Mouse (Mus musculus) liver (tissue): ENCODE data around the gene Tvp23b.

Experiments used
- DNase-seq: peaks from one replicate; pipeline ENCODE4 v3.0.0-alpha.2; 2020; ENCODE audit warnings: mixed read lengths

Tvp23b gene

DNA sequence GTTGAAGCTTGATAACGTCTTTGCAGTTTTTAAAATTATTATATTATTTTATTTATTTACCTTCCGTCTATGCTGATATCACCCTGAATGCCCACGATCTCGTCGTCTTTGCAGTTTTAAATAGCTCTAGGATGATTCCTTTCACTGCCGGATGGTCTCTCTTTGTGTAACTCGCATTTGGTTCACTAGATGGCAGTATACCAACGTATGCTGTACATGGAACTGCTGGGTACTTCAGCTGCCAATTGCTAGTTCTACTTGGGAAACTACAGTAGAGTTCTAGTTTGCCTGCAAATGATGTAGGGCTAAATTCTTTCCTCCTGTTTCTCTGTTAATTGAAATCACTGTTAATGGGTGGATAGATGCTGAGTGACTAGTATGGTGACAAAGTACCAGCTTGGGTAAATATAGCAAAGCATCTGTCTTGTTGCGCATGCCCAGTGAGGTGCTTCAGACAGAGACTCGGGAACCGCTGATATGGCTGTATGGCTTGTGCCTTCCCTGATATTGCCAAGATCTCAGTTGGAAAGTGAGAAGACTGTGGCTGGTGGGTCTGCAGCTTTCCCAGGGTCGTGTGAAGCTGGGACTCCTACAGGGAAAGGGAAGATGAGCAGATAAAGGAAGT is 22.6 kb downstream of the Tvp23b start:
- peak; percentile 27 for DNase-seq

DNA sequence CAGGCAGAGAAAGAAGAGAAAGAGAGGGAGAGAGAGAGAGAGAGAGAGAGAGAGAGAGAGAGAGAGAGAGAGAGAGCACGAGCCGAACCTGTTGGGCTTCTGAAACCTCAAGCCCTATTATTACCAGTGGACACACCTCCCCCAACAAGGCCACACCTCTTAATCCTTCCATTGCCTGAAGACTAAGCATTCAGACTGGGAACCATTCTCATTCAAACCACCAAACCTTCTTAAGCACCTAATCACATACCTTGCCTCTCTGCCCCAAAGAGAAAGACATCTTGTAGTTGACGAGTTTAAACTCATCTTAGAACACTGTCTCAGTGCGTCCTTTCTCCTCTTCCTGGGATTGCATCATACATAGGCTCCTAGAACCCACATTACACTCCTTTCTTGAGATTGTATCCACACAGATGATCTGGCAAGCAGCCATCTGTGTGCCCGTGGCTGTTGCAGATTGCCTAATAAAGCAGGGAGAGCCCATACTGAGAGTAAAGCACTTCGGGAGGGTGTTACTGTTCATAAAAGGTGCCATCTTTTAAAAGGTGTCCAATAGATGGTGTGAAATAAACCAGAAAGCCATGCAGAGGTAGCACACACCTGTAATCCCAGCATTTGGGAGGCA is 24.7 kb downstream of the Tvp23b start:
- DNase-seq, result no peak

DNA sequence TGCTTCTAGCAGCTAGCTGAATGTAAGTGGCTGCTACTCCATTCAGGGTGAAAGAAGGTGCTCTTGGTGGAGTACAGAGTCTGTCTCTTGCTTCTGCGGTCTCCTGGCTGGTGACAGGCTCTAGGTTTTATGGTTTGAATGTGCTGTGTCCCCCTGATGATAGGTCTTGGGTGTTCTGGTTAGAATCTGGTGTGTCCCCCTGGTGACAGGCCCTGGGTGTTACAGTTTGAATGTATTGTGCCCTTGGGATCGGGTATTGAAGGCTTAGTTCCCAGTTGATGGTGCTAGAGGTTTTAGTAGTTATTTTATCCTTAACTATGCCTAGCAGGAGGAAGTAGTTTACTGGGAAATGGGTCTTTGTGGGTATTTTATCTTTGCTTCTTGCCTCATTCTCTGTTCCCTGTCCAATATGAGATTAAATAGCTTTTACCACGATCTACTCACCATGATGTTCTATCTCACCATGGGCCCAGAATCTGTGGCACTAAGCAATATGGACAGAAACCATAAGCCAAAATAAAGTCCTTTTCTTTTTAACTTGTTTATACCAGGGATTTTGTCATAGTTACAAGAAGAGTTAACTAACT is 30.6 kb downstream of the Tvp23b start:
- no peak for DNase-seq

DNA sequence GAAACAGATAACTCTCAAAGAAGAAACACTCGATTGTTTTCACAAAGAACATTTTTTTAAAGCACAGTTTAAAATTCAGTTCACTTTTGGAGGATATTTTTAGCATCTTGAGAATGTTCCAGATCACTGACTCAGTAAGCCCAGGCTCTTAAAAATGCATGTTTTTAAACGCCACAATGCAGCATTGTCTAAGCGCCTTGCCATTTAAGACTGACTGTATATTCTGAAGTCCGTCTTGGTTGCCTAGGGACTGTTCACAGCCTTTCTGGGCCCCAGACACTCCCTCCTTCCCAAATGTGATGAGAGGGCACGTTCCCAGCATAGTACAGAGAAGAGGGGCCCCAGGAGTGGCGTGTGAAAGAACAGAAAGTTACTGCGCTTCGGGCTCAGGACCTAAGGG is 32.1 kb downstream of the Tvp23b start:
- no peak for DNase-seq

DNA sequence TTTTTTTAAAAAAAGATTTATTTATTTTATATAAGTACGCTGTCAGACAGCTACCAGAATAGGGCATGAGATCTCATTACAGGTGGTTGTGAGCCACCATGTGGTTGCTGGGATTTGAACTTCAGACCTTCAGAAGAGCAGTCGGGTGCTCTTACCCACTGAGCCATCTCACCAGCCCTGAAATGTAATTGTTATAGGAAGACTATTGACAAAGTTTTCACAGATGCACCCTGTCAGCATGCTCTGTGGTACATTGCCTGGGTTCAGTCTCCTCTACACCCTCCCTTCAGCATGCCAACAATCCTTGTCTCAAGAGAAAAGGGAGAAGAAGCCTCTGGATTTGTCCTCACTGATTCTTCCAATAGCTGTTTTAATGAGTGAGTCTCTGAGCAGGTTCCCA is 33.9 kb downstream of the Tvp23b start:
- DNase-seq, result no peak

DNA sequence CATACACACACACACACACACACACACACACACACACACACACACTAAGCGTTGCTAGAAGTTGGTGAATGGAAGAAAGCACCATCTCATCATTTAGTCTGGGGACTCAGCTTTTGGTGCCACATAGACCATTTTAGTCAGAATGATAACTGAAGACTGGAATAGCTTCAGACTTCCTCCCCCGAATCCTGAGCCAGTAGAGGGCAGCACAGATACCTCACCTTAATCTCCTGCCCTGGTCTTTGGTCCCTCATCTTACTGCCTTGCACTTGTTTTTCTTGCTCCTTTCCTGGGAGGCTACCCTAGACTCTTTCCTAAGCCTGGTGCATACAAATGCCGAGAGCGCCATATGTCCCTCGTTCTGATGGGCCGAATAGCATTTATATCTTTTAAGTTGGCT is 35.3 kb downstream of the Tvp23b start:
- DNase-seq, result no peak

DNA sequence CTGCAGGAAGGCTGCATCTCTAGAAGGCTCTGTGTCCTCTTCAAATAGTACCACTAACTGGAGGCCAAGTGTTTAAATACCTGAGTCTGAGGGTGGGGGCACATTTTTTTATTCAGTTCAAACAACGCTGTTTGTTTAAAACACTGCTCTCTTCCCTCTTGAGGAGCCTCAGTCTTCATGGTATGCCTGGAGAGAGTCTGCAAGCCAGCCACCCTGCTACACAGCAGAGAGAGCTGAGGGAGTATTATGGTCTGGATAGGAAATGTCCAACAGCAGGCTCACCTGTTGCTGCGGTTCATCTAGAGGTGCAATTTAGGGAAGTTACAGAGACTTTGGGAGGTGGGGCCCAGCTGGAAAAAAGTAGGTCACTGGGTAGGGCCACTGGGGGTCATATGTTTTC is 36.2 kb downstream of the Tvp23b start:
- DNase-seq, result no peak

DNA sequence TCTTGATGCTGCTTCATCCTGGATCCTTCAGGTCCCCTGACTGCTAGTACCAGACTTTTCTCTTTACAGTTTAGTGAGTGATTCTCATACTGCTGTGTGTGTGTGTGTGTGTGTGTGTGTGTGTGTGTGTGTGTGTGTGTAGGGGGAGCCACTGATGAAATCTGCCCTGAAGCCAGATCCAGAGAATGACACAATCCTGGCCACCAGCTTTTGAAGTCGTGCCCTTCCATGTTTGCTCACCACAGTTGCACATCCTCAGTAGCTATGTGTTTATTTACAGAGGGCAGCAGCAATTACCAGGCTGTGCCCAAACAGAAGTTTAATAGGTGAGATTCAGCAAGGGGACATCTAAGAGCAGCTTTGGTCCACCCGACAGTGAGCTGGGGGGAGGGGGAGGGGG is 37.5 kb downstream of the Tvp23b start:
- peak; percentile 16 for DNase-seq

DNA sequence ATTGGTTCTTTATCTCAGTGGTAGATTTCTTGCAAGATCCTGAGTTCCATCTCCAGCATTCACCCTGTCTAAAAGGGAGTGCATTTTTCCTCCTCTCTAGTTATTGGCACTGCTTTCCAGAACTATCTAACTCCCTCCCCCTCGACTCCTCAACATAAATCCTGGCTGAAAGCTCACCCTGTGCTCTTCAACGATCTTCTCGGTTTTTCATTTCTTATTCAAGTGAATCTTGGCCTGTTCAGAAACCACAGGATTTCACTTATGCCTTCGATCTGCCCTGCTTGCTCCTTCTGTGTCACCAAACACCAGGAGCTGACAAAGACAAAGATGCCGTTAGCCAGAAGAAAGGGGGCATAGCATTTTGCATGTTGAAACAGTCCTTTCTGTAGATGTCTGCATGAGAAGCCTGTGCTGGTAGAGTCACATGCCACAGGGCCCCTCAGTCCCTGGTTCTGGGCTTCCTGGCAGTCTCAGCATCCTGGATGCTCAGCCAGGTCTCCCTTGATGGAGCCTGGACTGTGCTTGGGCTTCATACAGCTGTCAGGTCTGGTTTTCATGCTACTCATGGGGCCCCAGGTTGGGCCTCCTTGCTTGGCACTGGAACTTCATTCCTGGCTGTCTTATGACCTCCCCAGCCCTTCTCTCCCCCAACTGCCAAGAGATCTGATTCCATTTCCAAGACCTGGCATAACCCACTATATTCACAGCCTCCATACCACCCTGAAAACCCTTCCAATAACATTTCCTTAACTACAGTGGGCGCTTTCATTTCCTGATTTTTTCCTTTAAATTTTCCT is 40.9 kb downstream of the Tvp23b start:
- DNase-seq, result no peak

DNA sequence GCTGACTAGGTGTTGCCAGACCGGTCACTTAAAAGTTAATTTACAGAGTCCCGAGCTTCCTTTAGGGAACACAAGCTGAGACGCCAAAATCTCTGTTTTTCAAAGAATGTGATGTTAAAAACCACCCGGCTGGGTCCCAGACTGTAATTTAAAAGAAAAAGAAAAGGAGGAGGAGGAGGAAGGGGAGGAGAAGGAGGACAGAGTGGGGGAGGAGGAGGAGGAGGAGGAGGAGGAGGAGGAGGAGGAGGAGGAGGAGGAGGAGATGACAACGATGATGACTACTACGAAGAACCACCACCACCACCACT is 41.4 kb downstream of the Tvp23b start:
- no peak for DNase-seq

DNA sequence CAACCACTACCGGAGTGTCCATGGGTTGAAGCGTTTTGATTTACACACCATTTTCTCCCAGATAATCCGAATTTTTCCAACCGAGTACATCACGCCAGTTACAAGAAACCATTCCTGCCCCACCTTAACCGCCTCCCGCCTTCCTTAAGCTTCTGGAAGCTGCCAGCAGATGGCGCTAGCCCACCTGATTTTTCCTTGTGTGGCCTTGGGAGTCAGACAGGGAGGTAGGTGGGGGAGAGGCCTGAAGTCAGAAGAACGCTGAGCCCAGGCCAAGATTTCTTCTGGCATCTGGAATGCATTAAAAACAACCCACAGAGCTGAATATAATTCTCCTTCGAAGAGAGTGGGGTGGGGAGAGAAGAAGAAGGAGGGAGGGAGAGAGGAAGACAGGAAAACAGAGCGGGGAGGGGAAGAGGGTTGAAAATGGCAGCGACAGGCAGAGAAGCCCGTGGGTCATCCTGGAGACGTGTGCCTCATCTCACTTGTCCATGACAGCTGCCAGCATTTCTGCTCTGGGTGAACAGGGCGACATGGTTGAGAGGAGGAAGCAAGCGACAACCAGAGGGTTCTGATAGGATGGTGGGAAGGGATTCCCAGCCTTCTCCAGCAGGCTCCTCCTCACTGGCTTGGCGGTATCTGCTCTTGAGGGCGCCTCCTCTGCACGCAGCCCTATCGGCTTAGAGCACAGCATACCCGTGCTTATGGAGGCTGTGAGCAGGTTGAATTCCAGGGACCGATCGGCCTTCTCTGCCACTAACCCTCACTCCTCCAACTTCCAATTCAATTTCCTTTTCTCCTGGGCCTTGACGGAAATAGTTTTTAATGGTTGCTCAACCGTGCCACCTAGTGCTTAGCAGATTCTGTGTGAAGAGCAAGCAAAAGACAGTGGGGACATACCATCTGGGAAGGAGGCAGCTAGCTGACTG is 42.1 kb downstream of the Tvp23b start:
- peak; percentile 83 for DNase-seq

DNA sequence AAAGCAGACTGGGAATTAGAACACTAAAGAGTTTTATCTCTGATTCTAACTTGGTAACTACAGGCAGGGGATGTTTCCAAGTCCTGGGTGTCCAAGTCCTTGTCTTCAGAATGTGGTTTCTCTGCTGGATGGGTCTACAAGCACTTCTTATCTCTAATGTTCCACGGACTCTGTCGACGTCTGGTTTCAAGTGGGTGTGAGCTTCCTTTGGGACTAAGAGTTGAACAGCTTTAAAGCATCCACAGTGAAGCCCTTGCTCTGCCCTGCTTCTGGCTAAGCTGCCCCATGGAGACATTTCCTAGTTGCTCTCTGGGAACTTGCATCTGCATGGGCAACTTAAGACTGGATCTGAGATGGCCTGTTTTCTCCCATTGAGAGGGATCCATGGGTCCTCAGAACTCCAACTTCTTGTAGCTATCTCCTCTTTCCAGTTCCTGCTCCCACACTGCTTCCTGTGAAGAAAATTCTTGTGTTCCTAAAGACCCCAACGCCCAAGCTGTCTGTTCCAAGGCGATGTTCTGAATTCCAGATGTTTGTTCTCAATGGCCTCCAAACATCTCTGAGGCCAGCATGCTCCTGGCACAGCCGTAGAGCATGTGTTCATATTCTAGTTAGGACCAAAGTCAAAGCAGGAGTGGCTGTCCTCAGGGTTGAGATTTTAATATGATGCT is 45.0 kb downstream of the Tvp23b start:
- DNase-seq, result no peak

DNA sequence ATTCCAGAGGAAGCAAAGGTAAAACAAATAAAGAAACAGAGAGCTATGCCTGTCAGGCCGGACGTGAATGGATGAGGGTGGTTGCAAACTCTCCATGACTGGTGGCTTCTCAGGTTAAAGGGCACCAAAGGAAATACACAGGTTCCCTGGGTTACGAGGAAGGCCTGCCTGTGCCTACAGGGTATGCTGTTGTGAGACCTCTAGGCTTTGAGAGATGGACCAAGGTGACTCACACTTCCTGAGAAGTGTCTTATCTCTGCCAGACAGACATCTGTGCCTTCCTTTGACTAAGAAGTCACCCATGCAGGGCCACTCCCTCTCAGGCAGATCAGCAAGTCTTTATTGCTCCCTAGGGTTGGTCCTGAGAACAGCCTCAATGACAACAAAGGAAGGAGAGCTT is 50.5 kb downstream of the Tvp23b start:
- DNase-seq, result peak; percentile 58

DNA sequence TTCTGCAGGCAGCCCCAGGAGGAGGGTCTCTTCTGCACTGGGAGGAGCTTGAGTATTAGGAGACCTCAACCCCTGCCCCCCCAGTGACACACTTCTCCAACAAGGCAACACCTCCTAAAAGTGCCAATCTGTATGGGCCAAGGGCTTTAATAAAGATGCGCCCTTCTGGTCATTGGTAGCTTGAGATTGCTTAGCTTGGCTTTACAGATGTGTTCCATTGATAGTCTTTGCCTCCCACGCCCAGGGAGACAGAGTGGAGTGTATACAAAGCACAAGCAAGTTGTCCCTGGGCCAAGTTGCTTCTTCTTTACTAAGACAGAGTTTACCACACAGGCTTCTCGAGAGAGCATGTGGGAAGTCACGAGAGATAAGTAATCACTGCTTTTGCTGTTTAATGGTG is 51.3 kb downstream of the Tvp23b start:
- DNase-seq, result no peak

DNA sequence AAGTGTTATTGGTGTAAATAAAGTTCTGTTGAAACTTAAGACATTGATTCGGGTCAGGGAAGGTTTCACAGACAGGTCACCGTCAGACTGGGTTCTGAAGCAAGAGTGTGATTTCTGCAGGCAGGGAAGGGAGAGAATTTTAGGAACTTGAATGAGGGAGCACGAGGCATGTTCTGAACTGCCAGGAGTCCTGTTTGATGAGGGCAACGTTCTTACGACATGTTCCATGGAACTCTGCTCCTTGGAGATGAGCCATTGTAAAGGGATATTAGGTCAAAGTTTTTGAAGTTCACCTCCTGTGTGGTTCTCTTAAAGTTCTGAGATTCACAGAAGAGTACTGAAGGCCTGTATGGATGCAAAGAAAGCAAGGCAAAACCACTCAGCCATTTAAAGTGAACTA is 51.9 kb downstream of the Tvp23b start:
- no peak for DNase-seq

DNA sequence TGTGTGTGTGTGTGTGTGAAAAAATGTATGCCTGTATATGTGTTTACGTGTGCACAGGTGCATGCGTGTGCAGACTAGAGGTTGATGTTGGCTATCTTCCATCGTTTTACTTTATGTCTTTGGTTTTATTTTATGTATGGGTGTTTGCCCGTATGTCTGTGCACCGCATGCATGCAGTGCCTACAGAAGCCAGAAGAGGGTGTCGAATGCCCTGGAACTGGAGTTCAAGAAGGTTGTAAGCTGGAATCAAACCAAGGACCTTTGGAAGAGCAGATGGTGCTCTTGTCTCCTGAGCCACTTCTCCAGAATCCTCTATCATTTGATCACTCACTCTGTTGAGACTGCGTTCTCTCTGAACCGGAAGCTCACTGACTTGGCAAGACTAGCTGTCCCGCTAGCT is 53.8 kb downstream of the Tvp23b start:
- DNase-seq, result no peak

DNA sequence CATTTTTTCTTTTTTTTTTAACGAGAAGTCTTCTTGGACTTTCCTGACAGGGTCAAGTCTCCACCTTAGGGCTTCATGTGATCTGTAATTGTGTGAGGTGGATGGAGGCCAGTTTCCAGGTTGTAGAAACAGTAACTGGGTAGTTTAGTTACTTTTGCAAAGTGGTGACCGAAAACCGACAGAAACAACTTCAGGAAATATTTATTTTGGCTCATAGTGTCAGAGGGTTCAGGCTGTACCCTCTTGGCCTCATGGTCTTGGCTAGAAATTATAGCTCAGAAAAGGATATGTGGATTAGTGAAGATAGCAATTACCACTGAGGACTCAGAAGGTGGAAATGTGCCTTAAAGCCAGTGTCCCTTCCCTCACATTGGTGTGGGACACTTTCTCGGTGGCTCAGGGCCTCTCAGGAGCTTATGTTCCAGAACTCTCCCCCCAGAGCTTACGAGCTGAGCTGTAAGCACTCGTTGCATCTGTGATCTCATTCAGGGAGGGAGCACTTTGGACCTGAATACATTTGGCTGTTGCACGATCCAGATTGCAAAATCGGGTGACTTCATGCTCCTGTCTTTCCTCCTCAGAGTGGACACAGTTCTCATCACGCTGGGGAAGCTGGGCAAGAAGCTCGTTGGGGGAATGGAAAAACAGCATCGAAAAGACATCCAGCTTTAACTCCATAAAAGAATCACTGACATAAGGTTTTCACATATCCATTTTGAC is 55.7 kb downstream of the Tvp23b start:
- no peak for DNase-seq

DNA sequence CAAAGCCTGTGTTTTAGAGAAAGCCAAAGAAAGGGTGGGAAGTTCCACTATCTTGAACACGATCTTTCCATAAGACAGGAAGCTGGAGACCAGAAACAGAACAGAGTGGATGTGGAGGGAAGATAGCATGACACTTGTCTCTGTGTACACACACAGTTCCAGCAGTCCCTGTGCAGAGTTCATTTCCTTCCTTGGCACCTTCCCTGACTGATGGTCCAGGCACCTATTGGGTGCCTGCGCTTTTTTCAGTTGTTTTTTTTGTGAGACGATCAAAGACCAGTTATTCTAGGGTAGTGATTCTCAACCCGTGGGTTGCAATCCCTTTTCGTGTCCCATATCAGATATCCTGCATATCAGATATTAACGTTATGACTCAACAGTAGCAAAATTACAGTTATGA is 58.7 kb downstream of the Tvp23b start:
- no peak for DNase-seq

DNA sequence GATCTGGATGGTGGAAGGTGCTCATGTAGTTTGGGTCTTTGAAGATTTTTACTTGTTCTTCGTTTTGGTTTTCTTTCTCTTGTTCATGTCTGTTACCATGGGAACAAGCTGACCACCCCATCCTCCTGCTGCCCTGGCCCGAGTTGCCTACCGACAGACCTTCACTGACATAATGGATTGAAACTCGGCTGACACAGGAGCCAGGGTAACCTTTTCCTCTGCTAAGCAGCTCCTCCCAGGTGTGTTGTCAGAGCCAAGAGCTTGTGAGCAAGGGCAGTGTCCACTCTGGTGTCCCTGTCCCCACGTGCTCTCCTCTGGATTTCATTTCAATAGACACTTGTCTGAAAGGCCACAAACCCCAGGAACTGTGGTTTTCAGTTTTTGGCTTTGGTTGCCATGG is 59.7 kb downstream of the Tvp23b start:
- no peak for DNase-seq

DNA sequence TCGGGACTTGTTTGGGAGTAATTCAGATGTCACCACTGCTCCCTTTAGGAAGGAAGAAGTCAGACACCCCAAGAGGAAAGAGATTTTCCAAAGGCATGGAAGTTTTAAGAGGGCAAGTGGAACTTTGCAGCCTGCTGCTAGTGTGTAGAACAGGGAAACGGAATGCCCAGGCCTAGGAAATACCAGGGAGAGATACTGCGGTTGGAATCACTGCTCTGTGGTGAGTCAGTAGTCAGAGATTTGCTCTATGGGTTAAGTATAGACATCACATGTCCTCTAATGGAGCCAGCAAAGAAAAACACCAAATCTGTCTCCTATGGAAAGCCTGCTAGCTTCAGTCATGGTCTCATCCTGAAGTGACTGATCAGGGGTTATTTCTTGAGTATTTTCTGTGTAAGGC is 60.9 kb downstream of the Tvp23b start:
- DNase-seq, result no peak

DNA sequence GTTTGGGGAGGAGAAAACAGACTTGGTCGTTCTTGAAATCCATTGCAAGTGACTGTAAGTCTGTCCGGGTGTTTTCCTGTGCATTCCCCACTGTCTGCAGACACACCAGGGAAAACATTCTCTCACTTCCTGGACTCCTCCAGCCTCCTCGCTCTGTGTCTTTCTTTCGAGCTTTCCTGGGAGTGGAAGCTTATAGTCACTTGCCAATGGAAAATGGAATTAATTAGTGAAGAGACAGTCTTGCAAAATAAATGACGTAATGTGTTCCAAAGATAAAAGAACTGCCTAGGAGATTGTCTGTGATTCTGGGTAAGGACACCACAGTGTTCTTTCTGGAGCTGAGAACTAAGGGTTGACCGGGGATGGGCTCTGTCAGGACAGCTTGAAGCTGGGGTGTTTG is 64.3 kb downstream of the Tvp23b start:
- DNase-seq, result no peak

DNA sequence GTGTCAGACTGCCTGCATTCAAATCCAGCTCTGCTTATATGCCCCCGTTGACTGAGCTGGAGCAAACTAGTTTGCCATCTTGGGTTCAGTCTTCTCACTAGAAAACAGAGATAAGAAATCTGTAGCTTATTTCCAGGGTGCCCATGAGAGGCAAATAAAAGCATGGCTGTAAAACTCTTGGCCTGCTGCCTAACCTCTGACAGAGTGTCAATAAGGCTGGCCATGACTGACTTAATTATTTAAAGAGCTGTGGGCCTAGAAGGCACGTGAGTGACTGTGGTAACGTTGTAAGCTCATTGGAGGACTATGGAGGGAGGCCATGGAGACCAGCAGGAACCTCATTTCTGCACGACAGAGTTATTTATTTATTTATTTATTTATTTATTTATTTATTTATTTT is 66.3 kb downstream of the Tvp23b start:
- DNase-seq, result no peak
